Mouse (Mus musculus) kidney, embryonic 16.5 days (tissue): ENCODE measurements around the gene Tnp2. TPM values are rescaled to one million over a fixed set of nuclear protein-coding genes. Genes with fewer than 3 reads are reported as not detected.

ENCODE experiments used
- ATAC-seq: fragments of 200-750 bp; cut with Nextera tagmentation; 2 replicates; pipeline ENCODE4 v1.8.0; 2017; ENCODE audit warnings: moderate TSS enrichment; ENCODE audit not compliant: low FRiP score, low TSS enrichment
- H3K27ac ChIP-seq: fragments of 300-500 bp; sonication (generic); 2 replicates; pipeline ENCODE4 v1.5.1; 2014; ENCODE audit warnings: low read length
- H3K27me3 ChIP-seq: fragments of 300-500 bp; sonication (generic); 2 replicates; pipeline ENCODE4 v1.6.1; 2014; ENCODE audit warnings: low read length, control low read depth, mixed read lengths; ENCODE audit not compliant: insufficient read depth
- H3K36me3 ChIP-seq: fragments of 300-500 bp; sonication (generic); 2 replicates; pipeline ENCODE4 v1.6.1; 2014; ENCODE audit warnings: low read length, control low read depth, mixed read lengths; ENCODE audit not compliant: insufficient read depth
- H3K4me1 ChIP-seq: fragments of 300-500 bp; sonication (generic); 2 replicates; pipeline ENCODE4 v1.6.1; 2014; ENCODE audit warnings: low read length, control low read depth, mixed read lengths; ENCODE audit not compliant: insufficient read depth
- H3K4me2 ChIP-seq: fragments of 300-500 bp; sonication (generic); replicated peaks from 2 replicates; pipeline ENCODE4 v1.6.1; 2014; ENCODE audit warnings: low read depth, low read length
- H3K4me3 ChIP-seq: fragments of 300-500 bp; sonication (generic); 2 replicates; pipeline ENCODE4 v1.5.1; 2014; ENCODE audit warnings: mild to moderate bottlenecking, low read length
- H3K9ac ChIP-seq: fragments of 300-500 bp; sonication (generic); replicated peaks from 2 replicates; pipeline ENCODE4 v1.6.1; 2014; ENCODE audit warnings: low read length
- H3K9me3 ChIP-seq: fragments of 300-500 bp; sonication (generic); 2 replicates; pipeline ENCODE4 v1.6.1; 2016; ENCODE audit warnings: low read length, control low read depth
- WGBS: fragments of 180-500 bp; shearing (Covaris S2); extraction: QIAGEN DNeasy Blood & Tissue Kit; methylation state at CpG from one replicate; pipeline ENCODE4 v1.1.7; 2014; 5-methylcytosine and 5-hydroxymethylcytosine counted together
- polyA plus RNA-seq: library from polyadenylated mRNA; unstranded; fragments of >200 nt; fragmentation: Nextera tagmentation; extraction: Ambion mirVana; gene quantifications from 2 replicates; pipeline ENCODE4 v1.2.1, GENCODE M21; 2015

The Tnp2 gene
- polyA plus RNA-seq, 1 experiment from 2014 or later, result not detected

GRCm38 (mm10) chr16:10773543-10773942, 14.9 kb downstream of the Tnp2 start:
- ATAC-seq, result no peak
- H3K36me3 ChIP-seq, result no peaks in the 10 kb centered on the region
- H3K4me1 ChIP-seq, result peaks cover 26% of the 10 kb centered on the region
- H3K27ac ChIP-seq, result no peak overlapping the region
- no peak overlapping the region for H3K9ac ChIP-seq
- 81% methylated on average over 8 of the region's 8 CpGs for WGBS
- H3K4me2 ChIP-seq, result no peak overlapping the region
- H3K9me3 ChIP-seq, result no peaks in the 10 kb centered on the region
- H3K4me3 ChIP-seq, result no peak overlapping the region
- H3K27me3 ChIP-seq, result no peaks in the 10 kb centered on the region

GRCm38 (mm10) chr16:10771769-10772510, 16.5 kb downstream of the Tnp2 start:
- no peaks in the 10 kb centered on the region for H3K27me3 ChIP-seq
- no peaks in the 10 kb centered on the region for H3K36me3 ChIP-seq
- no peak for ATAC-seq
- no peaks in the 10 kb centered on the region for H3K9me3 ChIP-seq
- peaks cover 20% of the 10 kb centered on the region for H3K4me1 ChIP-seq
- no peak overlapping the region for H3K4me2 ChIP-seq
- no peak overlapping the region for H3K4me3 ChIP-seq
- no peak overlapping the region for H3K9ac ChIP-seq
- 66% methylated on average over 19 of the region's 19 CpGs for WGBS
- H3K27ac ChIP-seq, result no peak overlapping the region

DNA sequence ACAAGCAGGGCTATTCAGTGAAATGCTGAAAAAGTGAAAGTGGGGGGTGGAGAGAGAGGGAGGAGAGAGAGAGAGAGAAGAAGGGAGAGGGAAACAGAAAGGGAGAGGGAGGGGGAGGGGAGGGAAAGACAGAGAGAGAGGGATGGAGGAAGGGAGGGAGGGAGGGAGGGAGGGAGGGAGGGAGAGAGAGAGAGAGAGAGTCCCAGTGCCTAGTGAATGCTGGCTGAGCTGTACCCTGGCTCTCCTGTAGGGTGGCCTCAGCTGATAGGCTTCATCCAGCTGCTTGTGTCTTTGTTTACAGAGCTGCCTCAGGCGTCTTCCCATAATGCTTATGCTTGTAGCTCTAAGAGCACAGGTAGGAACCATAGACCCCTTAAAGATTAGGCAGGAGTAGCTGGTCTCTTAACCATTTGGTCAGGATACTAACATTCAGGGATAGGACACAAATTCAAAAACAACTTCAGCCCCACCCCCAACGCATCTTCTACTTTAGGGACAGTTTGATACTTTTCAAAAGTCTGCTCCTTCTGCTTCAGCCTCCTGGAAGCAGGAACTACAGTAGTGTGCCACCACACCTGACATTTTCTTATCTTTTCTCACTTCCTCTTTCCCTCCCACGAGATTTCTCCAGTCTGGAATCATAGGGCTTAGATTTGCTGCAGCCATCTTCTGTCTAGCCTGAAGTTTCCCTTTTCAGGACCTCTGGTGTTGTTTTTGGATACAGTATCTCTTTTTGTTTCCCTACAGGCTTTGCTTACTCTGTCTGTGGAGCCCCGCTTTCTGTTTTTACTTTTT, 17.7 kb downstream of the Tnp2 start:
- ATAC-seq, result no peak
- H3K36me3 ChIP-seq, result no peaks in the 10 kb centered on the region
- H3K4me3 ChIP-seq, result no peak overlapping the region
- WGBS, result 37% methylated on average over 4 of the region's 4 CpGs
- no peaks in the 10 kb centered on the region for H3K27me3 ChIP-seq
- H3K4me2 ChIP-seq, result no peak overlapping the region
- no peak overlapping the region for H3K27ac ChIP-seq
- H3K9me3 ChIP-seq, result no peaks in the 10 kb centered on the region
- H3K9ac ChIP-seq, result no peak overlapping the region
- peaks cover 12% of the 10 kb centered on the region for H3K4me1 ChIP-seq

GRCm38 (mm10) chr16:10769661-10770060, 18.8 kb downstream of the Tnp2 start:
- H3K36me3 ChIP-seq, result no peaks in the 10 kb centered on the region
- no peaks in the 10 kb centered on the region for H3K27me3 ChIP-seq
- H3K9me3 ChIP-seq, result no peaks in the 10 kb centered on the region
- no peak overlapping the region for H3K4me2 ChIP-seq
- no peak for ATAC-seq
- 52% methylated on average over 2 of the region's 2 CpGs for WGBS
- peaks cover 12% of the 10 kb centered on the region for H3K4me1 ChIP-seq
- no peak overlapping the region for H3K4me3 ChIP-seq
- no peak overlapping the region for H3K27ac ChIP-seq
- H3K9ac ChIP-seq, result no peak overlapping the region

- H3K4me3 ChIP-seq, result no peak overlapping the region
- no peak overlapping the region for H3K4me2 ChIP-seq
- H3K4me1 ChIP-seq, result peaks cover 12% of the 10 kb centered on the region
- no peak overlapping the region for H3K9ac ChIP-seq
- ATAC-seq, result peak; percentile 19; the same call in 1 of the 2 replicates
- 45% methylated on average over 9 of the region's 9 CpGs for WGBS
- H3K36me3 ChIP-seq, result no peaks in the 10 kb centered on the region
- no peak overlapping the region for H3K27ac ChIP-seq
- no peaks in the 10 kb centered on the region for H3K27me3 ChIP-seq
- no peaks in the 10 kb centered on the region for H3K9me3 ChIP-seq
Measured at GRCm38 (mm10) chr16:10768821-10769220, 19.6 kb downstream of the Tnp2 start.

DNA sequence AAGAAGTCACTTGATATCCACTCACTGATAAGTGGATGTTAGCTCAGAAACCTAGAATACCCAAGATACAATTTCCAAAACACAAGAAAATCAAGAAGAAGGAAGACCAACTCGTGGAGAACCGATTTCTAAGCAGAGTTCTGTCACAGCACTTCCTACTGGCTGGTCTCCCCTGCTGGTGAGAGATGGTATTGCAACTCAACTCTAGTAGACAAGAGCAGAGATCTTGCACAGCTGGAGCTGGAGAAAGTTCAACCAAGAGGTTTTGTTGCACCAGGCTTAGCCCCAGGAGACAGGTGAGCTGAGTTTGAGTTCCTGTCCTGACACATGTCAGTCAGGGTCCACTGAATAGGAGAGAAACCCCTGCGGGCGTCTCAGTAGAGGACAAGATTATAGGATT, 21.3 kb downstream of the Tnp2 start:
- no peaks in the 10 kb centered on the region for H3K27me3 ChIP-seq
- ATAC-seq, result no peak
- H3K27ac ChIP-seq, result no peak overlapping the region
- no peaks in the 10 kb centered on the region for H3K36me3 ChIP-seq
- H3K9me3 ChIP-seq, result no peaks in the 10 kb centered on the region
- H3K4me1 ChIP-seq, result peaks cover 12% of the 10 kb centered on the region
- H3K9ac ChIP-seq, result no peak overlapping the region
- no peak overlapping the region for H3K4me3 ChIP-seq
- H3K4me2 ChIP-seq, result no peak overlapping the region
- WGBS, result 51% methylated on average over 4 of the region's 4 CpGs

- 34% methylated on average over 2 of the region's 2 CpGs for WGBS
- no peak overlapping the region for H3K9ac ChIP-seq
- H3K36me3 ChIP-seq, result no peaks in the 10 kb centered on the region
- no peaks in the 10 kb centered on the region for H3K27me3 ChIP-seq
- peaks cover 4% of the 10 kb centered on the region; the same call in 1 of the 2 replicates for H3K4me1 ChIP-seq
- H3K4me3 ChIP-seq, result no peak overlapping the region
- H3K27ac ChIP-seq, result no peak overlapping the region
- no peak; the same call in 1 of the 2 replicates for ATAC-seq
- no peak overlapping the region for H3K4me2 ChIP-seq
- no peaks in the 10 kb centered on the region for H3K9me3 ChIP-seq
Measured at GRCm38 (mm10) chr16:10764323-10764722, 24.1 kb downstream of the Tnp2 start.

GRCm38 (mm10) chr16:10763540-10764264, 24.8 kb downstream of the Tnp2 start:
- Histone ChIP-seq H3K4me3 (no peak overlapping the region), H3K4me2 (no peak overlapping the region), H3K4me1 (peaks cover under 1% of the 10 kb centered on the region; the same call in 1 of the 2 replicates), H3K27me3 (no peaks in the 10 kb centered on the region), H3K27ac (no peak overlapping the region), H3K9ac (no peak overlapping the region), H3K9me3 (no peaks in the 10 kb centered on the region), H3K36me3 (no peaks in the 10 kb centered on the region)
- ATAC-seq, result no peak
- 49% methylated on average over 6 of the region's 6 CpGs for WGBS

- no peak for ATAC-seq
- Histone ChIP-seq H3K4me1 (no peaks in the 10 kb centered on the region), H3K4me3 (no peak overlapping the region), H3K9me3 (no peaks in the 10 kb centered on the region), H3K9ac (no peak overlapping the region), H3K27me3 (no peaks in the 10 kb centered on the region), H3K4me2 (no peak overlapping the region), H3K27ac (no peak overlapping the region), H3K36me3 (no peaks in the 10 kb centered on the region)
- WGBS, result 60% methylated on average over 5 of the region's 5 CpGs
Measured at GRCm38 (mm10) chr16:10762569-10763180, 25.8 kb downstream of the Tnp2 start.
